Mouse (Mus musculus) left cerebral cortex, postnatal 4 days (tissue): ENCODE measurements around the gene S100a6. TPM values are rescaled to one million over a fixed set of nuclear protein-coding genes. Genes with fewer than 3 reads are reported as not detected.
A peak's percentile ranks its signal among the peaks of the same experiment; 100 is the strongest.

Source experiments
- DNase-seq: peaks from one replicate; pipeline ENCODE4 v3.0.0-alpha.2; 2022
- intact Hi-C: fragments of 180-260 bp; cut with DNase I; formaldehyde crosslinking; loops from one replicate; pipeline ENCODE4 v1.15.1; 2025
- total RNA-seq, 2 experiments: library from RNA; stranded (reverse); gene quantifications; 2 replicates each; pipeline ENCODE4 v1.2.3; 2021

Gene S100a6
- total RNA-seq, 2 experiments from 2014 or later = 13.1 to 20.7 TPM

- DNase-seq = peak; percentile 53
- intact Hi-C loops = loop anchor here (10.0 kb wide), 1 partner anchor 119 kb away; the partner anchor contains the start of gene Chtop
These were observed 10.9 kb downstream of the S100a6 start for GRCm38 (mm10) chr3:90623435-90624071.

DNA sequence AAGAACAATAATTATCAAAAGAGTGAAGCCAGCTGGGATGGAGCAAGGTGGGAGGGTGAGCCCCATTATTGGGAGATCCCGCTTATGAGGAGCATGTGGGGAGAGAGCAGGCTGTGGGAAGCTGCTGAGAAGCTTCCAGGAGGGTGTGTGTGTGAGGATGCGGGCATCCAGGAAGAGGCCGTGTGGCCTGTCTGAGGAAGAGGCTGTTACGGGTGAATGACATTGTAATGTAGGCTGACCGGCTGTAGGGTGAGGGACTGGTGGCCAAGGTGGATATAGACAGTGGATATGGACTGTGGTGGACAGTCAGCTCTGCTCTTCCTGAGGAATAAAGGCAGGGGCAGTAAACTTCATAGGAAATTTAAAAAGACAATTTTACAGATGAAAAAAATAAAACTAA lies 12.8 kb downstream of the S100a6 start:
- no peak for DNase-seq
- intact Hi-C loops = loop anchor here (10.0 kb wide), 1 partner anchor 121 kb away; the partner anchor contains the start of gene Chtop

- intact Hi-C loops = loop anchor here (10.0 kb wide), 1 partner anchor 122 kb away; the partner anchor contains the start of gene Chtop
- DNase-seq = no peak
These were observed 13.8 kb downstream of the S100a6 start for GRCm38 (mm10) chr3:90626266-90627021.

GRCm38 (mm10) chr3:90627366-90627765 lies 14.7 kb downstream of the S100a6 start:
- intact Hi-C loops = loop anchor here (10.0 kb wide), 1 partner anchor 123 kb away; the partner anchor contains the start of gene Chtop
- DNase-seq = no peak

- DNase-seq = no peak
- intact Hi-C loops = loop anchor here (10.0 kb wide), 1 partner anchor 123 kb away; the partner anchor contains the start of gene Chtop
These were observed 15.1 kb downstream of the S100a6 start for GRCm38 (mm10) chr3:90627807-90628206.

- no peak for DNase-seq
- intact Hi-C loops = loop anchor here (10.0 kb wide), 1 partner anchor 124 kb away; the partner anchor contains the start of gene Chtop
These were observed 16.6 kb downstream of the S100a6 start for GRCm38 (mm10) chr3:90629298-90629697.

GRCm38 (mm10) chr3:90631984-90632383 lies 19.3 kb downstream of the S100a6 start:
- DNase-seq = no peak
- intact Hi-C loops = no loop called here

GRCm38 (mm10) chr3:90638511-90639275 lies 26.0 kb downstream of the S100a6 start:
- DNase-seq = no peak
- intact Hi-C loops = no loop called here

- intact Hi-C loops = no loop called here
- peak; percentile 21 for DNase-seq
These were observed 27.0 kb downstream of the S100a6 start for GRCm38 (mm10) chr3:90639511-90640154.

- intact Hi-C loops = no loop called here
- DNase-seq = no peak
These were observed 28.3 kb downstream of the S100a6 start for GRCm38 (mm10) chr3:90640981-90641380.

DNA sequence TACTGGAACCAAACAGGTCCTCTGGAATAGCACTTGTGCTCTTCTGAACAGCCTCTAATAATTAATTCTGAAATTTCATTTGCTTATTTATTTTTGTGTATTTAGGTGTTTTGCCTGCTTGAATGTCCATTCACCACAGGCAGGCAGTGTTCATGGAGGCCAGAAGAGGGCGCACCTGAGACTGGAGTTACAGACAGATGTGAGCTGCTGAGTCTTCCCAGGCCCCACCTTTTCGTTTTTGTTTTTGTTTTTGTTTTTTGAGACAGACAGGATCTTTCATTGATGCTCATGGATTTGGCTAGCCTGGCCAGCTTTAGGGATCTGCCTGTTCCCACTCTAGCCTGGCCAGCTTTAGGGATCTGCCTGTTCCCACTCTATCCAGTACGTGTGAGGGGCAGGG lies 31.5 kb downstream of the S100a6 start:
- intact Hi-C loops = no loop called here
- peak; percentile 33 for DNase-seq

- intact Hi-C loops = no loop called here
- no peak for DNase-seq
These were observed 34.6 kb downstream of the S100a6 start for GRCm38 (mm10) chr3:90647291-90647690.

GRCm38 (mm10) chr3:90648981-90649380 lies 36.3 kb downstream of the S100a6 start:
- intact Hi-C loops = no loop called here
- DNase-seq = no peak

DNA sequence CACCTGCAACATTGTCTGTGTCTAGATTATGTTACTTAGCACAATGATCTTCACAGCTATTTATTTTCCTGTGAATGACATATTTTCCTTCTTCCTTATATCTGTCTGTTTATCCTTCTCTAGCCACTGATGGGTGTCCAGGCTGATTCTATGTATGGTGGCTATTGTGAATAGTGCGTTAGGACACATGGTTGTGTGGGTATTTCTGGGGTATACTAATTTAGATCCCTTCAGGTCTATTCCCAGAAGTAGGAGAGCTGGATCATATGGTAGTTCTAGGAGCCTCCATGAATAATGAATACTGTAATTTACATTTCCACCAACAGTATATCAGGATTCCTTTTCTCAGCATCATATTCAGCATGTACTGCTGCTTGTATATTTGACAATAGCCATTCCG lies 37.1 kb downstream of the S100a6 start:
- no peak for DNase-seq
- intact Hi-C loops = loop anchor here (5.0 kb wide), 2 partner anchors 63 to 158 kb away; partner anchors contain the start of gene Snapin

DNA sequence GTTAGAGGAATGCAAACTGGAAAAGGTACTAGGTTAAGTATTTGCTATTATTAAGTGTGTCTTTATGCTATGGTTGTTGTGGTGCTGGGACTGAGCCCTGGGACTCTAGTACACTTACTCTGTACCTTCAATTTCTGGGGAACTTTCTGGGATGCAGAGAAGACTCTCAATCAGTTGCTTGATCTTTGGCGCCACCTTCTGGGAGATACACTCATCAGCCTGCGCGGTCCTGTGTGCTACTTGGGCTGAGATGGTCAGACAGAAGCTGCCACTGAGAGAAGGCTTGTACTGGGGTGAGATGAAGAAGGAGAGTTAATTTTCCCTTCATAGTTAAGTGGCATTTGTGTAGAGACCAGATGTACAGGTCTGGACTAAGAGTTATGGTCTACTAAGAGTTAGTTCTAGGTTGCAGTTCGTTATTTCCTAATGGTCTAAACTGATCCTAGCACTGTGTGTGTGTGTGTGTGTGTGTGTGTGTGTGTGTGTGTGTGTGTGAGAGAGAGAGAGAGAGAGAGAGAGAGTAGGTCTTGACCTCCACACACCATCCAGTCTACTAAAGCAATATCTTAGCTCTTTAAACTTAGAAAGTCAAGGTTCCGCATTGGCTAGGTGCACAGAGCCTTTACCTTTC lies 40.3 kb downstream of the S100a6 start:
- peak; percentile 77 for DNase-seq
- intact Hi-C loops = loop anchor here (5.0 kb wide), 2 partner anchors 66 to 161 kb away; partner anchors contain the start of gene Snapin

- no peak for DNase-seq
- intact Hi-C loops = loop anchor here (5.0 kb wide), 2 partner anchors 66 to 161 kb away; partner anchors contain the start of gene Snapin
These were observed 41.0 kb downstream of the S100a6 start, which contains the start of gene S100a7a for GRCm38 (mm10) chr3:90653717-90654116. S100a7a (plus strand) TSS chr3:90654017.

- intact Hi-C loops = no loop called here
- no peak for DNase-seq
These were observed 44.7 kb downstream of the S100a6 start for GRCm38 (mm10) chr3:90657405-90657804.

- no peak for DNase-seq
- intact Hi-C loops = no loop called here
These were observed 46.8 kb downstream of the S100a6 start for GRCm38 (mm10) chr3:90659364-90660044.

DNA sequence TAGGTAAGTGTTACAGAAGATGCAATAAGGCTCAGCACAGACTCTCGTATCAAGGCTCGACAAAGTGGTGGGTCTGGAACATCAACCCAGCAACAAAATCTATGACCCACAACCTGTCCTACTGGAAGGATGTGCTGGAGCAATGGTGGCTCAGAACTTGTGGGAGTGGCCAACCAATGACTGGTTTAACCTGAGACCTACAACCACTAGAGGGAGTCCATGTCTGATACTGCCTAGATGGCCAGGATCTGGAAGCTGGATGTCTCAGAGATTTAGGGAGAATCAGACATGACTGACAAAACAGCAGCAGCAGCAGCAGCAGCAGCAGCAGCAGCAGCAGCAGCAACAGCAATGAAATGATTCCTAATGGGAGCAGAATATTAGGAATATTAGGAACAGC lies 51.5 kb downstream of the S100a6 start:
- no peak for DNase-seq
- intact Hi-C loops = no loop called here
